Mouse (Mus musculus): Measurements from ENCODE around the gene Gabbr2.
A peak's percentile ranks its signal among the peaks of the same experiment; 100 is the strongest.

Gabbr2 gene

GRCm38 (mm10) chr4:46744583-46745155 is 247.0 kb downstream of the Gabbr2 start:
- no peaks in the 10 kb centered on the region for H3K27me3 ChIP-seq (ENCODE audit: control insufficient read depth, insufficient read depth, low read length, poor library complexity, severe bottlenecking)
- DNase-seq (ENCODE audit: low read depth, low spot score): no peak
- H3K36me3 ChIP-seq (ENCODE audit: control insufficient read depth, insufficient read depth, low read length, poor library complexity, severe bottlenecking): no peaks in the 10 kb centered on the region

- DNase-seq (ENCODE audit: low read depth, low spot score): peak; percentile 13
- no peaks in the 10 kb centered on the region for H3K36me3 ChIP-seq (ENCODE audit: control insufficient read depth, insufficient read depth, low read length, poor library complexity, severe bottlenecking)
- no peaks in the 10 kb centered on the region for H3K27me3 ChIP-seq (ENCODE audit: control insufficient read depth, insufficient read depth, low read length, poor library complexity, severe bottlenecking)
Measured at GRCm38 (mm10) chr4:46742601-46743000, 249.1 kb downstream of the Gabbr2 start.

GRCm38 (mm10) chr4:46736910-46737511 is 254.7 kb downstream of the Gabbr2 start:
- no peaks in the 10 kb centered on the region for H3K27me3 ChIP-seq (ENCODE audit: control insufficient read depth, insufficient read depth, low read length, poor library complexity, severe bottlenecking)
- DNase-seq (ENCODE audit: low read depth, low spot score): no peak
- no peaks in the 10 kb centered on the region for H3K36me3 ChIP-seq (ENCODE audit: control insufficient read depth, insufficient read depth, low read length, poor library complexity, severe bottlenecking)

GRCm38 (mm10) chr4:46734906-46735305 is 256.8 kb downstream of the Gabbr2 start:
- Histone ChIP-seq H3K27me3 (ENCODE audit: control insufficient read depth, insufficient read depth, low read length, poor library complexity, severe bottlenecking) (no peaks in the 10 kb centered on the region), H3K36me3 (ENCODE audit: control insufficient read depth, insufficient read depth, low read length, poor library complexity, severe bottlenecking) (no peaks in the 10 kb centered on the region)
- peak; percentile 8 for DNase-seq (ENCODE audit: low read depth, low spot score)

- Histone ChIP-seq H3K27me3 (ENCODE audit: control insufficient read depth, insufficient read depth, low read length, poor library complexity, severe bottlenecking) (no peaks in the 10 kb centered on the region), H3K36me3 (ENCODE audit: control insufficient read depth, insufficient read depth, low read length, poor library complexity, severe bottlenecking) (no peaks in the 10 kb centered on the region)
- DNase-seq (ENCODE audit: low read depth, low spot score): no peak
Measured at GRCm38 (mm10) chr4:46731590-46731989, 260.1 kb downstream of the Gabbr2 start.

GRCm38 (mm10) chr4:46729306-46730042 is 262.2 kb downstream of the Gabbr2 start:
- DNase-seq (ENCODE audit: low read depth, low spot score): no peak
- Histone ChIP-seq H3K36me3 (ENCODE audit: control insufficient read depth, insufficient read depth, low read length, poor library complexity, severe bottlenecking) (no peaks in the 10 kb centered on the region), H3K27me3 (ENCODE audit: control insufficient read depth, insufficient read depth, low read length, poor library complexity, severe bottlenecking) (no peaks in the 10 kb centered on the region)

GRCm38 (mm10) chr4:46728231-46728630 is 263.4 kb downstream of the Gabbr2 start:
- no peak for DNase-seq (ENCODE audit: low read depth, low spot score)
- Histone ChIP-seq H3K36me3 (ENCODE audit: control insufficient read depth, insufficient read depth, low read length, poor library complexity, severe bottlenecking) (no peaks in the 10 kb centered on the region), H3K27me3 (ENCODE audit: control insufficient read depth, insufficient read depth, low read length, poor library complexity, severe bottlenecking) (no peaks in the 10 kb centered on the region)

- Histone ChIP-seq H3K27me3 (ENCODE audit: control insufficient read depth, insufficient read depth, low read length, poor library complexity, severe bottlenecking) (no peaks in the 10 kb centered on the region), H3K36me3 (ENCODE audit: control insufficient read depth, insufficient read depth, low read length, poor library complexity, severe bottlenecking) (no peaks in the 10 kb centered on the region)
- no peak for DNase-seq (ENCODE audit: low read depth, low spot score)
Measured at GRCm38 (mm10) chr4:46727153-46727552, 264.5 kb downstream of the Gabbr2 start.

- DNase-seq (ENCODE audit: low read depth, low spot score): no peak
- no peaks in the 10 kb centered on the region for H3K36me3 ChIP-seq (ENCODE audit: control insufficient read depth, insufficient read depth, low read length, poor library complexity, severe bottlenecking)
- H3K27me3 ChIP-seq (ENCODE audit: control insufficient read depth, insufficient read depth, low read length, poor library complexity, severe bottlenecking): no peaks in the 10 kb centered on the region
Measured at GRCm38 (mm10) chr4:46720821-46721557, 270.7 kb downstream of the Gabbr2 start.

GRCm38 (mm10) chr4:46720070-46720469 is 271.6 kb downstream of the Gabbr2 start:
- Histone ChIP-seq H3K36me3 (ENCODE audit: control insufficient read depth, insufficient read depth, low read length, poor library complexity, severe bottlenecking) (no peaks in the 10 kb centered on the region), H3K27me3 (ENCODE audit: control insufficient read depth, insufficient read depth, low read length, poor library complexity, severe bottlenecking) (no peaks in the 10 kb centered on the region)
- no peak for DNase-seq (ENCODE audit: low read depth, low spot score)

GRCm38 (mm10) chr4:46718624-46719023 is 273.0 kb downstream of the Gabbr2 start:
- H3K36me3 ChIP-seq (ENCODE audit: control insufficient read depth, insufficient read depth, low read length, poor library complexity, severe bottlenecking): no peaks in the 10 kb centered on the region
- no peaks in the 10 kb centered on the region for H3K27me3 ChIP-seq (ENCODE audit: control insufficient read depth, insufficient read depth, low read length, poor library complexity, severe bottlenecking)
- DNase-seq (ENCODE audit: low read depth, low spot score): no peak

GRCm38 (mm10) chr4:46717156-46717555 is 274.5 kb downstream of the Gabbr2 start:
- no peaks in the 10 kb centered on the region for H3K36me3 ChIP-seq (ENCODE audit: control insufficient read depth, insufficient read depth, low read length, poor library complexity, severe bottlenecking)
- no peak for DNase-seq (ENCODE audit: low read depth, low spot score)
- H3K27me3 ChIP-seq (ENCODE audit: control insufficient read depth, insufficient read depth, low read length, poor library complexity, severe bottlenecking): no peaks in the 10 kb centered on the region

GRCm38 (mm10) chr4:46716361-46716760 is 275.3 kb downstream of the Gabbr2 start:
- Histone ChIP-seq H3K27me3 (ENCODE audit: control insufficient read depth, insufficient read depth, low read length, poor library complexity, severe bottlenecking) (no peaks in the 10 kb centered on the region), H3K36me3 (ENCODE audit: control insufficient read depth, insufficient read depth, low read length, poor library complexity, severe bottlenecking) (no peaks in the 10 kb centered on the region)
- DNase-seq (ENCODE audit: low read depth, low spot score): no peak

GRCm38 (mm10) chr4:46710523-46710922 is 281.1 kb downstream of the Gabbr2 start:
- DNase-seq (ENCODE audit: low read depth, low spot score): no peak
- H3K27me3 ChIP-seq (ENCODE audit: control insufficient read depth, insufficient read depth, low read length, poor library complexity, severe bottlenecking): no peaks in the 10 kb centered on the region
- no peaks in the 10 kb centered on the region for H3K36me3 ChIP-seq (ENCODE audit: control insufficient read depth, insufficient read depth, low read length, poor library complexity, severe bottlenecking)

- Histone ChIP-seq H3K27me3 (ENCODE audit: control insufficient read depth, insufficient read depth, low read length, poor library complexity, severe bottlenecking) (no peaks in the 10 kb centered on the region), H3K36me3 (ENCODE audit: control insufficient read depth, insufficient read depth, low read length, poor library complexity, severe bottlenecking) (no peaks in the 10 kb centered on the region)
- DNase-seq (ENCODE audit: low read depth, low spot score): no peak
Measured at GRCm38 (mm10) chr4:46710018-46710417, 281.7 kb downstream of the Gabbr2 start.
